Mouse (Mus musculus) skeletal muscle tissue, adult 2 months (tissue): ENCODE results near the gene D17Wsu92e.

Experiments
- DNase-seq: peaks from one replicate; pipeline ENCODE4 v3.0.0-alpha.2; 2012; ENCODE audit warnings: low read depth, low spot score

D17Wsu92e gene

DNA sequence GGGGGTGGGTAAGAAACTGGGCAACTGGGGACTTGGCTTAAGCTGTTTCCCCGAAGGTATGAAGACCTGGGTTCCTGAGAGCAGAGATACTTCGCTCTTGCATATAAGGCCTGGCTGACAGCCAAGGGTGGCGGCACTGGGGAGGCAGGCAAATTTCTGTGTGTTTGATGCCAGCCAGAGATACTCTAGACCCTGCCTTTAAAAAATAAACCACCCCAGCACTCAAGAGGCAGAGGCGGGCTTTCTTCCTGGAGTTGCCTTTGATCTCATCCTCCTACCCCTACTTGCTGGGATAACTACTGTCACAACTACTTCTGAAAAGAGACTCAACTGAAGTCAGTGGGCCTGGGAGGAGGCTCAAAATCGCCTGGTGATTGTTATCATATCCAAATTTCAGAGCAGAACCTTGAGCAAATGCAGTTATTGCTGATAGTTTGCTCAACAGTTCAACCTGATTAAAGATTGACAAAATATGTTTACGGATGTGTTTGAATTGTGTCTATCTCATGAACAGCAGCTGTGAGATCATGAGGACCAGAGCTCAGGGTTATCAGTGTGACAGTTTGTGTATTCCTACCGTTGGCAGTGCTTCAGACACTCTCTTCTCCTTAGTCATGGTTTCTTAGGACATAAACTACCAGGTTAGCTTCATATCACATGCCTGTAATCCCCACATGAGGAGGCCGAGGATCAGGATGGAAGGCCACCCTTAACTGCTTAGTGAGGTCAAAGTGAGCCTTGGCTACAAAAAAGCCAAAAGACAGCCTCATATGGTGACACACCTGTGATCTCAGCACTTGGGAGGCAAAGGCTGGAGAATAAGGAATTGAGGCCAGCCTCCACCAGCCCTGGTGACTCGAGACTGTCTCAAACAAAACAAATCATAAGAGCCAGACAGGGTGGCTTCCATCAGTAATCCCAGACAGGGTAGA lies 1.2 kb upstream of the D17Wsu92e start:
- DNase-seq: no peak

DNA sequence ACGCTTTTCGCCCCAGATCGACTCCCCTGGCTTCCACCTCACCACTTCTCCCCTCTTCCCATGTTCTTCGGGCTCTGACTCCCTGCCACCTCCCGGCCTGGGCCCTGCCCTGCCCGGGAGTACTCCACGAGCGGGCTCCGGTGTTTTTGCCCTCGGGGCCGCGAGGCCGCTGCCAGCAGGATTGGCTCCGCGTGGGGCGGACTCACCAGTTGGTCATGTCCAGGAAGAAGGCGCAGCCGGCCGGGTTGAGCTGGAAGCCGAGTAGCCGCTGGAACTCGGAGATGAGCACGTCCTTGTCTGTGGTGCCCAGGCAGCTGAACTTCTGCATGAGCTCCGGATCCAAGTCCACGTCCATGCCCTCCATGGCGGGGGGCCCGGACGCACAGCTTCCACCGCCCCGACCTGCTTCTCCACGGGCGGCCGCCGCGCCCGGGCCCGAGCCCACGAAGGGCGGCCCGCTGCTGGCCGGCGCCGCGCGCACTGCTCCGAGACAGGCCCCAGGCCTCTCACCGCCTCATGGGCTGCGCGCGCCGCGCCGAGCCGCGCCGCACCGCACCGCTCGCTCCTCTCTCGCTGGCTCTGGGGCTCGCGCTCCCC lies 379 bp downstream of the D17Wsu92e start:
- DNase-seq: no peak

DNA sequence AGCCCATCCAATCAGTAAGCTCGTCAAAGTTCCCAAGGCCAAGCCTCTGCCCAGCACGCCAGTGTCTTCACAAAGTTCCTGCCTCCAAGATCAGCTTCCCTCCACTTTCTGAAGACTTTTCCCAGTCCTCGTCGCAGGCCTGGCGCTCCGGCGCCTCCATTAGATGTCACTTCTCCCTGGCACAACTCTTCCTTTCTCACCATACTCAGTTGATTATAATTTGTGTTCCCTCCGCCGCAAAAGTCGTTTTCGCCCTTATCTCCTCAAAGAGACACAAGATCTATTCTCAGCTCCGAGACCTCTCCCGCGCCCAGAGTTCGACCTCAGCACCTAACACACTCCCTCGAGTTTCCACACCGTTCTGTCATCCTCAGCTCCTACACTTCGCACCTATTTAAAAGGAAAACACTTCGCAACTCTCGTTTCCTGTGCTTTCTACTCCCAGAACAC lies 902 bp downstream of the D17Wsu92e start:
- no peak for DNase-seq

DNA sequence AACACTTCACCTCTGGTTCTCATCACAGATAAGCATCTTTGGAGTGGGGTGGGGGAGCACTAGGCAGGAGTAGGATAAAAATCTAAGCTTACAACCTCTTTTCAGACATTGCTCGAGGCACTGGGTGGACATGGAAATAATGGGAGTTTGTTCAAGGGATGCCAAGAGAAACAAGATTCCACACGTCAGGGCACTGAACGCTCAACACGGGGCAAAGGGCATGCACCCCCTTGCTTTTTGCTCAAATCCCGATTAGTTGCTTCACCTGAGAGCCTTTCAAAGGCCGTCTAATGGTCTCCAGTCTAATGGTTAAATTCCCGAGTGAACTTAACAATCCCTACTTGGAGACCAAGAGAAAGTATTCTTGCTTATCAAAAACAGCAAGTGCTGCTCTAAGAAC lies 1.4 kb downstream of the D17Wsu92e start:
- no peak for DNase-seq

DNA sequence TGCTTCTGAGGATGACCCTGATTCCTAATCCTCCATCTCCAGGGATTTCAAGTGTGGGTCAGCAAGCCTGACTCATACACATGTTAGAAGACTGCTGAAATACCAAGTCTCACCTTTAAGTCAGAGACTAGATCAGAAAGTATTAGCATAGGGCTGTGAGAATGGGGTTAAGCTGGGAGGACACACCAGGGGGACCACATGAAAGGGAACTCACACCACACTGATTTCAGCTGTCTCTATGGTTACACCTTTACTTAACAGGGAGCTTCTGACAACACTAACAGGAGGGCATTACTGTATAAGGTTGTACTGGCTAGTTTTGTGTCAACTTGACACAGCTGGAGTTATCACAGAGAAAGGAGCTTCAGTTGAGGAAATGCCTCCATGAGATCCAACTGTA lies 5.8 kb downstream of the D17Wsu92e start:
- no peak for DNase-seq

DNA sequence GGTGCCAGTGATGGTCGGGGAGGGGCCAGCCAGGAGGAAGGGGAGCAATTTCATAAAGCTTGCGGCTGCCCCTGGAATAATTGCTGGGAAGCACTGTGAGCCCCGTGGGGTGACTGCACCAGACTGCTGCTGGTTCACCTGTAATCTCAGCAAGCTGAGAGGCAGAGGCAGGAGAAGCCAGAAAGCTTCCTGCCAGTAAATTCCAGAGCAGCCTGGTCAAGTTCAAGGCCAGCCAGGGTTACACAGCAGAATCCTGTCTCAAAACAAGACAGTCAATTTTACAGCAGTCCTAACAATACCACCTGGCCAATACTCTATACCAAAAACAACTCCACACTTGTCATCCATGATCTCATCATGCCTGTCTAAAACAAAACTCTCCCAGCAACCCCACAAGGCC lies 8.5 kb downstream of the D17Wsu92e start:
- no peak for DNase-seq

DNA sequence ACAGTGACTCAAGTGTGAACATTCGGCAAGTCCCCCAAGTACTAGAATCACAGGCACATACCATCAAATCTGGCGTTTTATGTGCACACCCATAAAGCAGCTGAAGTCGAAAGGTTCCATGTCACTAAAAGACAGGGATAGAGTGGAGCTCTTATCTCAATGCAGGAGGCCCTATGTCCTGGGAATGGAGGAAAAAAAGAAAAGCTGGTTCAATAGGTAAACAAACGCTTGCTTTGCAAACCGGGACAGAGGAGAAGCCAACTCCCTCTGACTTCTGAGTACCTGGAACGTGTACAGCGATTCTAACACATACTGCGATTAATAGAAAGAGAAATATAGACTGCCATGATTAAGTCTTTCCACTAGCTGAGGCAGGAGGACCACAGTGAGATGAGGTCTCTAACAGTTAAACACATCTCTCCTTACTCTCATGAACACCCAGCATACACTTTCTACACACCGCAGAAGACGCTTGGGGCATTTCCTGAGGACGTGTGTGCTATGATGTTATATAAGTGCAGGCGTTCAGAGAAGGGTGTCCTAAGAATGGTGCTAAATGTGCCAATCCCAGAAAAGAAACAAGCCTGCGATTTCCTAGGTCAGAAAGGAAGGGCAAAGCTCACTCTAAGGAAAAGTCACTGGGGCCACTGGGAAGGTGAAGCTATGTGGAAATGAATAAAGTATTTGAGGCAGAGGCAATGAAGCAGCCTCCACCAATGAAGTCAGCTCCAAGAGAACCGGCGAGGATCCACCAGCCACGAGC lies 9.7 kb downstream of the D17Wsu92e start:
- DNase-seq: no peak

DNA sequence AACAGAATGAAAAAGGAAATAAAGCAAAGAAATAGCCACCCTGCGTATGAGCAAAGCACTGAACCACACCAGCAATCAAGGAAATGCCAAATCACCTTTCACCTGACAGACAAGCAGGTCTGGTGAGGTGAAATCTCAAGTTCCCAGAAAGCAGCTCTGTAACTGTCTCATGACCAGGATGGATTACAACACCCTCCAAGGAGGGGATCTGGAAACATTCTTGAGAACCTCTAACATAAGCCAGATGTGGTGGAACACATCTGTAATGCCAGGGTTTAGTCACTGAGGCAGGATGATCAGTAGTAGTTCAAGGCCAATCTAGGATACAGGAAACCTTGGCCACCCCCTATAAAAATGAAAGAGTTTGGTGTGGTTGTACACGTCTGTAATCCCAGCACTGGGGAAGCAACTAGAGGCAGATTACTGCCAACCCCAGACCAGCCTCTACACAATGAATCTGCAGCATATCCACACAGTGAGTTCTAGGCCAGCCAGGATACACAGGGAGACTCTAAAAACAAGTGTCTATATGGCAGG lies 12.8 kb downstream of the D17Wsu92e start:
- DNase-seq: no peak

DNA sequence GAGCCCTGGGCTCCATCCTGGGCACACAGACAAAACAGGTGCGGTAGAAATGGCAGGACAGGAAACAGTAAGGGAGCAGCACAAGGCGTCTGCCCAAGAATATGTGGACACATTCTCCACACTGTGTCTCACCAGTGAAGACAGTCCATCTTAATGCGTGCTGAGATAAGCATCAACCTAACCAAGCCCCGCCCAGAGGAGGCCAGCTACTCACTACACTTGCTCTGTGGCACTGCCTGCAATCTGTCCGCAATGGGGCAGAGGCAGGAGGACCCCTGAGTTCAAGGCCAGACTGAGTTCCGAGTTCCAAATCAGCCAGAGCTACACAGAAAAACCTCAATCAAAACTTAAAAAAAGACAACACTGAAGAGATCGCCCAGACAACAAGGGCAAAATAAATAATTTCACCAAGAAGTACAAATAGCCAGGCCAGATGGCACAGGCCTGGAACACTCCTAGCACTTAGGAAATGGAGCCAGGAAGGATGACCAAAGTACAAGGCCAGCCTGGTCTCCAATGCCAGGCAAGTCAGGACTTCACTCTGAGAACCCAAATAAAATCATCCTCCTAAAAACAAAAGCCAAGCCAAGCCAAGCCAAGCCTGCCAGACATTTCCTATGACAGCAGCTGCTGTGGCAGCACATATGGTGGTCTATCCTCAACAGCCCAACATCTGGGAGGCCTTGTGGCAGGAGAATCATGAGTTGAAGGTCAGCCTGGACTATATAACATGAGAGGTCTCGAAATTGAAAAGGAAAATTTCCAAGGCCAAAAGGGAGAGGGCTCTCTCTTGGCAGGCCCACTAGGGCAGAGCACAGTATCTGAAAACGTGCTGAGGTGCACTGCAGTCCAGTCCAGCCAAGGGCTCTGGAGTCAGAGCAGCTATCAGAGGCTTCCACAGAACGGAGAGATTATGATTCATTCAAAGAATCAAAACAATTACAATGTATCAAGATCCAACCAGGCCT lies 15.4 kb downstream of the D17Wsu92e start:
- no peak for DNase-seq

DNA sequence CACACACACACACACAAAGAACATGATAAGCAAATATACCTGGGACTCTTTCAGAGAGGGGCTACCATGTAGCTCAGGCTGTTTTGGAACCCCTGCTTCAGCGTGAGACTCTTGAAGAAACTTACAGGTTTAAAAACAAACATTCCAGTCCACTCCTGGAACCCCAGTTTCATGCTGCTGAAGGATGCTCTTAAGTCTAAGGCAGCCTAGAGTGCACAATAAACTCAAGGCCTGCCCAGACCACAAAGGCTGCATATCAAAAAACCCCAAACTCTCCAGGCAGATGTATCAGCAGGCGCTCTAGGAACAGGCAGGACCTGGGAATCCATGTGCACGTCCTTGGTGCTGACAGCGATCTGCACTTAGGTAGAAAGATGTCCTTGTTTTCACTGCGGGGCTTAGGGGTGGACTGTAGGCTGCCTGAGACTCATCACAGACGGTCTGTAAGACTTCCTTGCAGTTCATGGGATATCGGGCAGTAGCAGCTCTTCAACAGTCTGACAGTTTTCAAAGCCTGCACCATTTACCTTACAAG lies 16.2 kb downstream of the D17Wsu92e start:
- DNase-seq: no peak

DNA sequence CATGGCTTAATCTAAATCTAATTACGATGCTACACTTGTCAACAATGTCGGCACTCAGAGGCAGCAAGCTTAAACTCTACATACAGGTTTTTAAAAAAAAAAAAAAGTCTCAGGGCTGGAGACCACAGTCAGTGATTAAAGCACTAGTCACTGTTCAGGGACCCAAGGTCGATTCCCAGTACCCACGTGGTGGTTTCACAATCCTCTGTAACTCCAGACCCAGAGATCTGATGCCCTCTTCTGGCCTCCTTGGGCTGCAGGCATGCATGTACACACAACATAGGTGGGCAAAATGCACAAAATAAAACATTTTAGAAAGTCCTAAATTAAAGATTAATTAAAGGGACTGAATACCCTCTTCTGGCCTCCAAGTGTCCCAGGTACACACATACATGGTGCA lies 16.7 kb downstream of the D17Wsu92e start:
- no peak for DNase-seq

DNA sequence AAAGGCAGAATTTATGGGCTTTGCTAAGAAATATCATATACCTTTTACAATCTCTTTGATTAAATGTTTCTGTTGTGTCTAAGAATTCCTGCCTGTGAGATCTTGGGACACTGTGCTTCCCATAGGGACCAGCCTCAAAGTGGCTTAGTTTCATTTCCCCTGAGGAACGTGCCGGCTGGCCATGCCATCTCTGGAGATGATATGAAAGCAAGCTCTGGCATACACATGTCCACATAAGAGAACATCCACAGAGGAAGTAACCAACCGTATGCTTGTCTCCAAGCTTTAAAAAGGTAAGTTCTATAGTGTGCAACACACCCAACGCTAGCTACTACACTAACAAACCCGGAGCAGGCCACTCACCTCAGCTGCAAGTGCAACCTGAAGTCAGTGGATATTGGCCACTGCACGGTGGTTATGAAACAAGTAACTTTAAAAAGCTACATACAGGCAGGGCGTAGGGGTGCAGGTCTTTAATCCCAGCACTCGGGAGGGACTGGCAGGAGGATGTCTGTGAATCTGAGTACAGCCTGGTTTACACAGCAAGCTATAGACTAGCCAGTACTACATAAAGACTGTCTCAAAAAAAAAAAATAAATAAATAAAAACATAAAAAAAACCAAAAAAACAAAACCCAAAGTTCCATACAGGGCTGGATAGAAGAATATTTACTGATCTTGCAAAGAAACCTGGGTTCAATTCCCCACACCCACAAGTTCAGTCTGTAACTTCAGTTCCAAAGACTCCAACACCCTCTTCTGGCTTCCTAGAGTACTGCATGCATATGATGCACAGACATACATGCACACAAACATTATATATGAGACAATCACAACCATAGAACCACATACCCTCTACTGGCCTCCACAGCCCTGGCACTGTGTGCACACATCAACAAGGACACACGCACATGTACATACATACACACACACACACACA lies 19.5 kb downstream of the D17Wsu92e start:
- no peak for DNase-seq

DNA sequence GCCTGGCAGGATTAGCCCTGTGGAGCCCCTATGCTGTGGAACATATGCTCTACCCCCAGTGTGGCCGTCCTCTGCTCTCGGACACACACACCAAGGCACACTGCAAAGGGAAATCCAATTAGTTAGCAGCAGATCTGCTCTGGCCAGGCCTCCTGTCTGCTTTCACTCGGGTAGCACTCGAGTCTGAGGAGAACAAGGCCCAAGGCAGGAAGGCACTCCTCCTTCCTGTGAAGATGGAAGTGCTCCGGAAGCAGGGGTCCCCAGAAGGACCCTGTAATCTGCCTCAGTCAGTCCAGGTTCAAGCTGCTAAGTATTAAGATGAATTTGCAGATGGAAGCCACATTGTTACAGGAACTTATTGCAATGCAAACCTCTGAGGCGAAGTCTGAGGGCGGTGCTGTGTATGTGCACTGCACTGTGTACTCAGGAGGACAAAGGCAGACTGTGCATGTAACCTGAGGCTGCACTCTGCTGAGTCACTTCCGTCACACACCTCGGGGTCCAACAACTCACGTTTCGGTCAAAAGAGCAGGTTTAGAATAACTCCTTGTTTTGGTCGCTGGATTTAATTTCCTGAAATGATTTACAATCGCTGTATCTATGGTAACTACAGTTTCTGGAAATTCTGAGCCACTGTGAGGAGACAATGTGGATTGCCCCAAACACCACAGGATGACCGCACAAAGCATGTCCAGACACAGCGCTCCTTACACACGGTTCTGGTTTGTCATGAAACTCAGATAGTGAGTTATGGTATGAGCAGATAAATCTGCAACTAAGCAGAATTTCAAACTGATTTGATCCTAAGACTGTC lies 20.5 kb downstream of the D17Wsu92e start:
- DNase-seq: no peak

DNA sequence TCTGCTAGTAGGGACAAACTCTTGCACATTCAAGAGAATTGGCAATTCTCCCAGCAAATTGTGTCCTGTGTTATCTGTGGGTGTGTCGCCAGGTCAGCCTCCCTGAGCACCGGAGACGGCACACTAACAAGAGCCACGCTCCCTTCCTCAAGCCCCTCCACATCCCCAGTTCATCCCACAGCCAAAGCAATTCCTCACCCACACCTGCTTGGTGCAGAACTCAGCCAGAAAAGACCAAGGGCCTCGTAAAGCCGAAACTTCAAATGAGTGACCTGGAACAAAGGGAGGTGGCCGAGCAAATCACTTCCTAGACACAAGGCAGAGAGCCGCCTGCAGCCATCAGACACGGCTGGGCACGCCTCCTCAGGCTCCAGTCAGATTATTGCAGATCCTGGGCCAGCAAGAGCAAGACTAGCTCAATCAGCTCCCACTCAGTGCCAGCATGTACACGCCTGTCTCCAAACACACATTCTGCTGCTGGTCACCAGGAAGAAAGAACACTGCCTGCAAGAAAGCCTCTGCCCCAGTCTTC lies 23.0 kb downstream of the D17Wsu92e start:
- peak; percentile 48 for DNase-seq

DNA sequence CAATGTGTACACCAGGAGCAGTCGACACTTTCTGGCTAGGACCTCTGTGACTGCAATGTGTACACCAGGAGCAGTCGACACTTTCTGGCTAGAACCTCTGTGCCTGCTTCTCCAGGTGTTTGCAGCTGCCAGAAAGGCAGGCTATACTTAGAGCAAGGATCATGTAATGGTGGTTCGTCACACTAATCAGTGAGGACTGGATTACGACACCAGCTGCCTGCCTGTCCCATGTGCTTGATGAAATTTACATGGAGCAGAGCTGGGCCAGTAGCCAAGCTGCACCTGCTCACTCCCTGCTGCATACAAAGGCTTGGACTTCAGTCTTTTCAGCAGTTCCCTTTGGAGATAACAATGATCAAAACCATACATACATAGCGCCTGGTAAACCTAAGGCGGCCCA lies 23.7 kb downstream of the D17Wsu92e start:
- DNase-seq: peak; percentile 76

DNA sequence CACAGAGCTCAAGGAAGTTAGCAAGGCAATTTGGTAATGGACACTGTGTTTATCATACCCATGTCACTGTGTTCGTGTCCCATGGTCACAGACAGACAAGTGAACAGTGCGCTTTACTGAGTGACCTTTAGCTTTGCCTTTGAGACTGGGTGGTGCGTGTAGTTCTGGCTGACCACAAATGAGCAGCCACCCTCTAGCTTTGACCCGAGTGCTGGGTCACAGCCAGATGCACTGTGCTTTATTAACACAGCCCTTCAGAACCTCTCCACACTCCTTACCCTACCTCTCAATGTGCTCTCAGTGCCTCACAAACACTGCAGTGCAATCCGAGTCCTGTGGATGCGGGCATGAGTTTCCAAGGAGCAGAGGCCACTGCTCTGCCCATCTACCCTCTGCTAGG lies 27.3 kb downstream of the D17Wsu92e start:
- no peak for DNase-seq

DNA sequence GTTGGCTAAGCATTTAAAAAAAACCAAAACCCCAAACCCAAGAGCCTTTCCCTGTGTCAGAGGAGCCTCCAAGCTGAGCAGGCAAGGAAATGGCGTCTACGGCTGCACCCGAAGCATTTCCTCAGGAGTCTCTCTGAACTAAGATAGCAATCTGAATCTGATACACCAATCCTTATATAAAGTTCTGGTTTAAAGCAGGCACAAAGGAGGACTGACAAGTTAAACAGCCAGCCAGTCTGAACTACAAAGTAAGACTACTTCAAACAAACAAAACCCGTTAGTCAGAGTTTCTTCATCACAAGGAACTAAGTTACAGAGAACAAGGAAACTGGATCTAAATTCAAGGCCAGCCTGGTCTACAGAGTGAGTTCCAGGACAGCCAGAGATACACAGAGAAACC lies 27.9 kb downstream of the D17Wsu92e start:
- DNase-seq: no peak

DNA sequence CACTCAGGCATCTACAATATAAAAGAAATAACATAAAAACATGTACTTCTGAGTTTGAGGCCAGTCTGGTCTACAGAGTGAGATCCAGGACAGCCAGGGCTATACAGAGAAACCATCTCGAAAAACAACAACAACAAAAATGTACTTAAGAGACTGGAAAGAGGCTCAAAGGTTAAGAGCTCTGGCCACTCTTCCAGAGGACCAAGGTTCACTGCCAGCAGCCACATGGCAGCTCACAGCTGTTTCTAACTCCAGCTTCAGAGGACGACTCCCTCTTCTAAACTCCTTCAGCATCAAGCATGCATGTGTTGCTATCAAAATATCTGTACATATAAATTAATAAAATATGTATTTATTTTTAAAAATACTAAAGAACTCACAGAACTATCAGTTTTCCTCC lies 28.9 kb downstream of the D17Wsu92e start:
- DNase-seq: no peak
